ENCODE assay signal across 8 mouse cellular contexts in genomic region chr17:33929371-33930279, GRCm38 (mm10). TPM values are rescaled to one million over a fixed set of nuclear protein-coding genes. Genes with fewer than 3 reads are reported as not detected.
A peak's percentile ranks its signal among the peaks of the same experiment; 100 is the strongest.
DNase-seq lines count a peak whose midpoint lies in the region; ATAC-seq and TF ChIP-seq lines count a peak whose summit lies in the region.

TSS of gene Rgl2 (plus strand) at chr17:33929543.

- TF ChIP-seq CTCF in thymus, adult 2 months (IDR thresholded peaks at IDR 0.05; ENCODE audit: borderline replicate concordance, control insufficient read depth, extremely low read depth, insufficient read depth, low read length, poor library complexity), result 0 out of 2 replicates have a peak, but pooled peaks have one; percentile 51

- under 1% methylated on average over 80 of the region's 80 CpGs for WGBS in hindbrain, embryonic 10.5 days
- WGBS in lung, embryonic 16.5 days, result under 1% methylated on average over 70 of the region's 80 CpGs
- WGBS in thymus, adult 2 months, result under 1% methylated on average over 79 of the region's 80 CpGs

- ATAC-seq in lung, embryonic 16.5 days (ENCODE audit: low read depth), result peak; percentile 87

- no peaks in the 10 kb centered on the region for H3K9me3 ChIP-seq in hindbrain, embryonic 10.5 days
- no peaks in the 10 kb centered on the region for H3K9me3 ChIP-seq in lung, embryonic 16.5 days (ENCODE audit: control insufficient read depth, low read length)

- H3K9ac ChIP-seq in lung, embryonic 16.5 days (ENCODE audit: low read length), result peak within 1 kb of the TSS; percentile 91

- H3K27me3 ChIP-seq in hindbrain, embryonic 10.5 days (ENCODE audit: insufficient read depth, poor library complexity, severe bottlenecking), result peaks cover 5% of the 10 kb centered on the region; the same call in 1 of the 2 replicates
- H3K27me3 ChIP-seq in lung, embryonic 16.5 days (ENCODE audit: control insufficient read depth, insufficient read depth, low read depth, low read length), result no peaks in the 10 kb centered on the region
- H3K27me3 ChIP-seq in thymus, adult 2 months (ENCODE audit: control insufficient read depth, insufficient read depth, low read length), result no peaks in the 10 kb centered on the region

- H3K36me3 ChIP-seq in hindbrain, embryonic 10.5 days, result peaks cover 59% of the 10 kb centered on the region
- peaks cover 8% of the 10 kb centered on the region for H3K36me3 ChIP-seq in lung, embryonic 16.5 days (ENCODE audit: control insufficient read depth, insufficient read depth, low read length)
- H3K36me3 ChIP-seq in thymus, adult 2 months (ENCODE audit: control insufficient read depth, insufficient read depth, low read length), result peaks cover 6% of the 10 kb centered on the region; the same call in 1 of the 2 replicates

- H3K4me1 ChIP-seq in hindbrain, embryonic 10.5 days (replicated peaks), result peaks cover 43% of the 10 kb centered on the region
- H3K4me1 ChIP-seq in lung, embryonic 16.5 days (replicated peaks; ENCODE audit: control insufficient read depth, insufficient read depth, low read length), result peaks cover 22% of the 10 kb centered on the region
- H3K4me1 ChIP-seq in thymus, adult 2 months (replicated peaks; ENCODE audit: control insufficient read depth, insufficient read depth, low read length), result peaks cover 18% of the 10 kb centered on the region

- peak within 1 kb of the TSS; percentile 94 for H3K4me2 ChIP-seq in lung, embryonic 16.5 days (ENCODE audit: low read depth, low read length)

- H3K27ac ChIP-seq in hindbrain, embryonic 10.5 days, result peak within 1 kb of the TSS; percentile 95
- peak within 1 kb of the TSS; percentile 99 for H3K27ac ChIP-seq in lung, embryonic 16.5 days (ENCODE audit: low read length)
- H3K27ac ChIP-seq in thymus, adult 2 months (ENCODE audit: control insufficient read depth, insufficient read depth, low read length), result peak within 1 kb of the TSS; percentile 93

- TF ChIP-seq POLR2A in thymus, adult 2 months (IDR thresholded peaks at IDR 0.05; ENCODE audit: control insufficient read depth, extremely low read depth, insufficient read depth, low read length, poor library complexity), result no peak

- peak within 1 kb of the TSS; percentile 87 for H3K4me3 ChIP-seq in hindbrain, embryonic 10.5 days
- peak within 1 kb of the TSS; percentile 82 for H3K4me3 ChIP-seq in lung, embryonic 16.5 days (ENCODE audit: low read length)
- peak within 1 kb of the TSS; percentile 75 for H3K4me3 ChIP-seq in thymus, adult 2 months (ENCODE audit: control insufficient read depth, insufficient read depth, low read length)

- peak; percentile 95 for DNase-seq in Muller cell, postnatal 12 days (ENCODE audit: inconsistent ontology term)
- peak; percentile 92 for DNase-seq in cerebellum, adult 9-10 months
- peak; percentile 69 to 94 for DNase-seq in frontal cortex, adult 2 months (ENCODE audit: extremely low spot score in 1 of 2, low spot score in 1 of 2)
- DNase-seq in hindbrain, embryonic 10.5 days (ENCODE audit: low spot score), result peak; percentile 95
- peak; percentile 69 for DNase-seq in layer of hippocampus, adult 9-10 months (ENCODE audit: low spot score)
- peak; percentile 83 for DNase-seq in ovary, adult 18-20 months (ENCODE audit: low spot score)
- peak; percentile 94 for DNase-seq in thymus, adult 2 months

RNA-seq across cellular contexts. Expression of gene Rgl2, which starts in this region (rescaled TPM):
- 154 and 161 TPM in 2 replicates for polyA plus RNA-seq in frontal cortex, adult 2 months (2012; rRNA removed)
- polyA plus RNA-seq in hindbrain, embryonic 10.5 days (2016; fragmentation: Nextera tagmentation; extraction: Ambion mirVana), result 45.2 and 55.7 TPM in 2 replicates
- polyA plus RNA-seq in lung, embryonic 16.5 days (2015; fragmentation: Nextera tagmentation; extraction: Ambion mirVana), result 49.5 and 51.7 TPM in 2 replicates
- polyA plus RNA-seq in thymus, adult 2 months (2012; rRNA removed), result 528 and 541 TPM in 2 replicates

Comparison
In these comparisons a context has a peak if more than half of its experiments do, and no peak if none do; other contexts are left out.
1. Peak in every context shown above with its lines: DNase-seq, ATAC-seq, H3K4me3 ChIP-seq and H3K27ac ChIP-seq.